Mouse (Mus musculus) heart, adult 2 months (tissue): ENCODE data around the gene Hist1h4c. TPM values are rescaled to one million over a fixed set of nuclear protein-coding genes. Genes with fewer than 3 reads are reported as not detected.
"Not testable (repeated sequence)": the region's sequence is repeated elsewhere in the genome, so short reads cannot be mapped to it uniquely, and the experiment has no call there.

Experiments
- DNase-seq, 2 experiments: peaks; one replicate each; pipeline ENCODE4 v3.0.0; 2021
- H3K27ac ChIP-seq: fragments of 200-600 bp; 2 replicates; pipeline ENCODE4 v1.8.1; 2022
- H3K27me3 ChIP-seq: fragments of 200-500 bp; 2 replicates; pipeline ENCODE4 v1.6.1; 2012; ENCODE audit warnings: mild to moderate bottlenecking, low read length, inconsistent platforms, mixed read lengths; ENCODE audit not compliant: control insufficient read depth, insufficient read depth
- H3K36me3 ChIP-seq: fragments of 200-500 bp; 2 replicates; pipeline ENCODE4 v1.6.1; 2012; ENCODE audit warnings: low read length, inconsistent platforms; ENCODE audit not compliant: control insufficient read depth, insufficient read depth
- H3K4me1 ChIP-seq: fragments of 200-500 bp; 2 replicates; pipeline ENCODE4 v1.6.1; 2011; ENCODE audit warnings: low read length; ENCODE audit not compliant: control insufficient read depth, insufficient read depth
- H3K4me3 ChIP-seq: fragments of 200-600 bp; 2 replicates; pipeline ENCODE4 v1.8.1; 2022
- H3K79me2 ChIP-seq: fragments of 200-500 bp; replicated peaks from 2 replicates; pipeline ENCODE4 v1.6.1; 2012; ENCODE audit warnings: mild to moderate bottlenecking, inconsistent platforms, low read length, moderate library complexity, mixed read lengths; ENCODE audit not compliant: control insufficient read depth, insufficient read depth
- H3K9ac ChIP-seq: fragments of 200-500 bp; 2 replicates; pipeline ENCODE4 v1.6.1; 2012; ENCODE audit warnings: low read depth, mild to moderate bottlenecking, control low read depth, inconsistent platforms, low read length, mixed read lengths
- CTCF ChIP-seq: fragments of 200-600 bp; IDR thresholded peaks from 2 replicates; pipeline ENCODE4 v1.8.1; 2022; ENCODE audit warnings: antibody characterized with exemption, mild to moderate bottlenecking, moderate library complexity
- EP300 ChIP-seq: fragments of 200-500 bp; IDR thresholded peaks from 2 replicates; pipeline ENCODE4 v1.6.1; 2011; ENCODE audit warnings: low read depth, low read length, control low read depth; ENCODE audit not compliant: insufficient read depth
- POLR2A ChIP-seq: fragments of 200-500 bp; IDR thresholded peaks from 2 replicates; pipeline ENCODE4 v1.6.1; 2011; ENCODE audit warnings: mild to moderate bottlenecking, low read depth, low read length, control low read depth; ENCODE audit not compliant: insufficient read depth
- WGBS: fragments of 180-500 bp; shearing (Covaris S2); methylation state at CpG from one replicate; pipeline ENCODE4 v1.1.7; 2018; 5-methylcytosine and 5-hydroxymethylcytosine counted together
- intact Hi-C: fragments of 180-260 bp; cut with DNase I; formaldehyde crosslinking; loops from one replicate; pipeline ENCODE4 v1.15.1; 2025
- long read RNA-seq: library from polyadenylated mRNA; stranded (forward); transcript quantifications from one replicate; pipeline ENCODE4 v2.0.0, GENCODE M21; 2021
- polyA plus RNA-seq: library from polyadenylated mRNA; depleted of rRNA; stranded (reverse); fragments of >200 nt; gene quantifications from 2 replicates; pipeline ENCODE4 v1.2.3, GENCODE M21; 2012; rRNA removed
- total RNA-seq, 2 experiments: library from RNA; stranded (reverse); gene quantifications; 2 replicates each; pipeline ENCODE4 v1.2.3; 2021

Hist1h4c gene
- total RNA-seq (10 to 100 TPM; 42.3 to 45.8 TPM), polyA plus RNA-seq (1.5 and 3.2 TPM in 2 replicates)
- long read RNA-seq: 0 reads

GRCm38 (mm10) chr13:23698300-23698693, at the start of gene Hist1h4c:
Gene Hist1h4c, minus strand, starts transcription at chr13:23698454.
- intact Hi-C loops: loop anchor here (1.0 to 10.0 kb wide), 7 partner anchors 13 to 1983 kb away; partner anchors contain the start of genes Hist1h1e, Hist1h2ah, Hist1h2ai and Hist1h2bc
- TF ChIP-seq EP300: peak; percentile 100
- peak; percentile 100 for TF ChIP-seq POLR2A
- no peak for TF ChIP-seq CTCF
- peak; percentile 98 to 99 for DNase-seq

GRCm38 (mm10) chr13:23747892-23748288, 49.6 kb upstream of the Hist1h4c start:
- H3K27ac ChIP-seq: no peak overlapping the region
- no peaks in the 10 kb centered on the region for H3K27me3 ChIP-seq
- H3K36me3 ChIP-seq: peaks cover 2% of the 10 kb centered on the region; the same call in 1 of the 2 replicates
- H3K4me3 ChIP-seq: no peak overlapping the region
- TF ChIP-seq CTCF (no peak), EP300 (no peak), POLR2A (no peak)
- WGBS: 18% methylated on average over 4 of the region's 4 CpGs
- no peak for DNase-seq
- H3K4me1 ChIP-seq: peaks cover 3% of the 10 kb centered on the region
- no peak overlapping the region for H3K9ac ChIP-seq
- no peaks in the 10 kb centered on the region for H3K79me2 ChIP-seq
- intact Hi-C loops: loop anchor here (5.0 kb wide), 2 partner anchors 126 to 1706 kb away; partner anchors contain the start of genes Hist1h1e, Hist1h2ag, Hist1h2be and Hist1h2bj

More at GRCm38 (mm10) chr13:23698300-23698693, at the start of gene Hist1h4c:
- under 1% methylated on average over 21 of the region's 22 CpGs for WGBS
- peaks cover 2% of the 10 kb centered on the region; the same call in 1 of the 2 replicates for H3K4me1 ChIP-seq
- H3K79me2 ChIP-seq: no peaks in the 10 kb centered on the region
- peak within 1 kb of the TSS; percentile 37 for H3K9ac ChIP-seq
- peak within 1 kb of the TSS; percentile 73 for H3K27ac ChIP-seq
- H3K4me3 ChIP-seq: peak within 1 kb of the TSS; percentile 46
- no peaks in the 10 kb centered on the region for H3K27me3 ChIP-seq
- no peaks in the 10 kb centered on the region for H3K36me3 ChIP-seq

GRCm38 (mm10) chr13:23747081-23747891, 49.0 kb upstream of the Hist1h4c start:
- TF ChIP-seq POLR2A (no peak), EP300 (no peak), CTCF (no peak)
- no peaks in the 10 kb centered on the region for H3K27me3 ChIP-seq
- WGBS: 14% methylated on average over 13 of the region's 13 CpGs
- no peaks in the 10 kb centered on the region for H3K79me2 ChIP-seq
- intact Hi-C loops: loop anchor here (5.0 kb wide), 2 partner anchors 125 to 1705 kb away; partner anchors contain the start of genes Hist1h1e, Hist1h2ag, Hist1h2be and Hist1h2bj
- peak overlapping the region; percentile 12; the same call in 1 of the 2 replicates for H3K27ac ChIP-seq
- no peak for DNase-seq
- peak overlapping the region; percentile 40; the same call in 1 of the 2 replicates for H3K9ac ChIP-seq
- peaks cover 3% of the 10 kb centered on the region for H3K36me3 ChIP-seq
- no peak overlapping the region for H3K4me3 ChIP-seq
- peaks cover 3% of the 10 kb centered on the region for H3K4me1 ChIP-seq

GRCm38 (mm10) chr13:23746201-23747080, 48.2 kb upstream of the Hist1h4c start, which contains the start of gene Hist1h2bb:
Gene Hist1h2bb, plus strand, starts transcription at chr13:23746734.
- H3K36me3 ChIP-seq: peaks cover 10% of the 10 kb centered on the region
- under 1% methylated on average over 52 of the region's 58 CpGs for WGBS
- TF ChIP-seq EP300 (0 out of 2 replicates have a peak, but pooled peaks have one; percentile 8), CTCF (peak; percentile 42), POLR2A (peak; percentile 69)
- DNase-seq: peak; percentile 81 to 85
- not testable (repeated sequence) for H3K27me3 ChIP-seq, H3K4me1 ChIP-seq, H3K79me2 ChIP-seq
- H3K9ac ChIP-seq: peak within 1 kb of the TSS; percentile 92
- peak within 1 kb of the TSS; percentile 94 for H3K27ac ChIP-seq
- H3K4me3 ChIP-seq: peak within 1 kb of the TSS; percentile 56
- intact Hi-C loops: loop anchor here (5.0 kb wide), 2 partner anchors 124 to 1704 kb away; partner anchors contain the start of genes Hist1h1e, Hist1h2ag, Hist1h2be and Hist1h2bj

GRCm38 (mm10) chr13:23745381-23746161, 47.3 kb upstream of the Hist1h4c start, which contains the start of gene Hist1h3c:
Gene Hist1h3c, minus strand, starts transcription at chr13:23745602.
- 2% methylated on average over 25 of the region's 28 CpGs for WGBS
- intact Hi-C loops: loop anchor here (5.0 kb wide), 2 partner anchors 123 to 1703 kb away; partner anchors contain the start of genes Hist1h1e, Hist1h2ag, Hist1h2be and Hist1h2bj
- Histone ChIP-seq H3K27ac (peak within 1 kb of the TSS; percentile 94), H3K79me2 (no peaks in the 10 kb centered on the region), H3K36me3 (peaks cover 13% of the 10 kb centered on the region), H3K4me1 (peaks cover 4% of the 10 kb centered on the region), H3K27me3 (no peaks in the 10 kb centered on the region), H3K4me3 (peak within 1 kb of the TSS; percentile 56), H3K9ac (peak within 1 kb of the TSS; percentile 92)
- TF ChIP-seq EP300 (no peak), POLR2A (no peak), CTCF (peak; percentile 30)
- peak; percentile 81 to 86 for DNase-seq
